9 mouse cellular contexts compared by ENCODE assay signal in genomic region chr15:95612600-95612999, GRCm38 (mm10). TPM values are rescaled to one million over a fixed set of nuclear protein-coding genes. Genes with fewer than 3 reads are reported as not detected.
"Had no signal": no experiment of that assay in that cellular context is flagged by ENCODE, and none has a peak within 500 bp of the region (broad histone marks: within the 10 kb centered on the region; RNA-seq: fewer than 3 reads in every experiment).

No protein-coding gene starts in this region.

- DNase-seq: kidney, adult 8-10 months; kidney, postnatal 25 days; layer of hippocampus, postnatal 36 days; lung, adult 2 months; lung, postnatal 36 days; spleen, adult 18-20 months; thymus, adult 2 months; thymus, postnatal 25 days had no signal

RNA-seq across cellular contexts. Expression of gene Dbx2, which starts 43.2 kb away (rescaled TPM):
- total RNA-seq: megakaryocyte progenitor cell, adult 5-6 weeks had no signal
